Mouse (Mus musculus): ENCODE results near the gene Tbcb. TPM values are rescaled to one million over a fixed set of nuclear protein-coding genes. Genes with fewer than 3 reads are reported as not detected.
"Not testable (repeated sequence)": the region's sequence is repeated elsewhere in the genome, so short reads cannot be mapped to it uniquely, and the experiment has no call there.

Gene Tbcb
- polyA plus RNA-seq, 1 experiment: 62.8 TPM

DNA sequence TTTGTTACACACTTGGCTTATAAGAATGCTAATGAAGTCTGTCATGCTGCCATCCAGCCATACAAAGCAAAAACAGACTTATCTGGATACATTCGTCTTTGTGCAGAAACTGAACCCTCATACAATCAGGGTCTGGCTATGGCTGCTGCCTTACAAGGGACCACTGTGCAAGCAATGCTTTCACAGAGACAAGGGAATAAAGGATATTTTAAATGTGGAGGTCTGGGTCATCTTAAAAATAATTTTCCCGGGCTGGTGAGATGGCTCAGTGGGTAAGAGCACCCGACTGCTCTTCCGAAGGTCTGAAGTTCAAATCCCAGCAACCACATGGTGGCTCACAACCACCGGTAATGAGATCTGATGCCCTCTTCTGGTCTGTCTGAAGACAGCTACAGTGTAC is 25.7 kb downstream of the Tbcb start:
- not testable (repeated sequence) for H3K27ac ChIP-seq (replicated peaks; ENCODE audit: low read depth, low read length); H3K4me3 ChIP-seq (ENCODE audit: insufficient read depth, low read depth, low read length); H3K4me1 ChIP-seq (ENCODE audit: control insufficient read depth, insufficient read depth, insufficient read length, low read length)

DNA sequence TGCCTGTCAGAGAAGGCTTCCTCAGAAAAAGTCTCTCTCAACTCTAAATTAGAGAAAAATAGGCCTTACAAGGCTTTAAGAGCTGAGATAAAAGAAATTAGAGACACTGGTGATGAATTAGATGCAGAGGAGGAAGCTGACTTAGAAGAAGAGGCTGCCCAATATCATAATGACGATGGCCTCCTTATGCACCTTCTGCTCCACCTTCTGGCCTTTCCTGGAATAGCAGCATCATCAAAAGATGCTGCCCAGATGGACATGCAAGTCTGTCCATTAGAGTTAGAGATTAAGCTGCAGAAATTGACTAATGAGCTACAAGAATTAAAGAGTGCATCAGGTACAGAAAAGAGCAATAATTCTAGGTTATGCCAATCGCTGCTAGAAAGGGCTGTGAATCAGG is 26.7 kb downstream of the Tbcb start:
- no peak overlapping the region for H3K27ac ChIP-seq (replicated peaks; ENCODE audit: low read depth, low read length)
- H3K4me3 ChIP-seq (ENCODE audit: insufficient read depth, low read depth, low read length): no peak overlapping the region
- no peaks in the 10 kb centered on the region for H3K4me1 ChIP-seq (ENCODE audit: control insufficient read depth, insufficient read depth, insufficient read length, low read length)

DNA sequence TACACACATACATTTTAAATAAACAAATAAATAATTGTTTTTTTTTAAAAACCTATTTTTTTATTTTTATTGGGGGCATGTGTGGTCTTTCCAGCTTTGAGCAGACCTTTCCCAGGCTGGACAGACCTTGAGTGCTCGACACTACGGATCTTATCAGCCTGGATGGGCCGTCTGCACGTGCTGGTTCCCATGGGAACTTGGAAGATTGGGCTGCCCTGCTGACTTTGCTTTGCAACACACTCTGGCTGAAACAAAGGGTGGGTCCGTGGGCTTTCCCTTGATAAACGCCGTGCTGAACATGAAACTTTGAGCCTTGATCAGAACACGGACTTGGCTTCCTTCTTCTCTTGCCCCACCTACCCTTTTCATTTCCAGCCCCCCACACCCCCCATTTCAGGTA is 27.7 kb downstream of the Tbcb start:
- no peak overlapping the region for H3K4me3 ChIP-seq (ENCODE audit: insufficient read depth, low read depth, low read length)
- no peak overlapping the region for H3K27ac ChIP-seq (replicated peaks; ENCODE audit: low read depth, low read length)
- no peaks in the 10 kb centered on the region for H3K4me1 ChIP-seq (ENCODE audit: control insufficient read depth, insufficient read depth, insufficient read length, low read length)

DNA sequence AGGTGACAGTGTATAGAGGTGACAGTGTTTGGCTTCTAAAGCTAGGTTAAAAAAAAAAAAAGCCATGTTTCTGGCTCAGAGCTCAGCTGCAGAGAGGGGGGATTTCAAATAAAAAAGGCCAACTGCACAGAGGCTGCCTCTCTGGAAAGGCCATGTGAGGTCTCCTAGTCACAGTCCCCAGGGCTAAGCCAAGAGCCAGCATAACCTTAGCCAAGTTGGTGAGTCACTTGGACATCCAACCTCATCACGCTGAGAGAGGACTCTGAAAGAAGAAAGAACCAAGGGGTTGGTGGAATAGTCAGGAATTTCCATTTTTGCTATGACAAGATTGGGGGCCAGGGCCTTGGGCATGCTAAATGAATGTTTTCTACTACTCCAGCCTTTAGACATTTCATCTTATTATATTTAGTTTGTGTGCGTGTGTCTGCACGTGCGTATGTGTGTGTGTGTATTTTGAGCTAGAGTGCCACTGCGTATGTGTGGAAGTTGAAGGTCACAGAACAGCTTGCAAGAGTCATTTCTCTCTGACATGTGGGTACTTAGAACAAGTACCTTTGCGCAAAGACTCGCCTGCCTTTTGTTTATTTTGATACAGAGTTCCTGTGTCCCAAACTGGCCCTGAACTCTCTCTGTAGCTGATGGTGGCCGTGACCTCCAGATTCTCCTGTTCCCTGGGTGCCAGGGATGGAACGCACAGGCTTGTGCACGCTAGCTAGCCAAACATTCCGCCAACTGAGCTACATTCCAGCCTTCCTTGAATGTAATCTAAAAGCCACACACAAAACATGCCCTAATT is 29.0 kb downstream of the Tbcb start:
- Histone ChIP-seq H3K4me3 (ENCODE audit: insufficient read depth, low read depth, low read length) (no peak overlapping the region), H3K4me1 (ENCODE audit: control insufficient read depth, insufficient read depth, insufficient read length, low read length) (0 out of 2 replicates have a peak, but pooled peaks cover 1% of the 10 kb centered on the region), H3K27ac (replicated peaks; ENCODE audit: low read depth, low read length) (peak overlapping the region; percentile 87)

DNA sequence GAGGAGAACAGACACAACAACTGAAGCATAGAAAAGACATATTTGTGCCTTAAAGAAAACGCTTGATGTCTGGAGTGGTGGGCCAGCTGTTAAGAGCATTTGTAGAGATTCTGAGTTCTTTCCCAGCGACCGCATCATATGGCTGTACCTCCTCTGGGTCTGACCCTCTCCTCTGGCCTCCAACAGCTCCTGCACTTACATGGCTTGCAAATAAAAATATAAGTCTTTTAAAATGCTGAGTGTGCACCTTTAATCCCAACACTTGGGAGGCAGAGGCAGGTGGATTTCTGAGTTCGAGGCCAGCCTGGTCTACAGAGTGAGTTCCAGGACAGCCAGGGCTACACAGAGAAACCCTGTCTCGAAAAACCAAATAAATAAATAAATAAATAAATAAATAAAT is 31.4 kb downstream of the Tbcb start:
- not testable (repeated sequence) for H3K4me3 ChIP-seq (ENCODE audit: insufficient read depth, low read depth, low read length); H3K27ac ChIP-seq (replicated peaks; ENCODE audit: low read depth, low read length); H3K4me1 ChIP-seq (ENCODE audit: control insufficient read depth, insufficient read depth, insufficient read length, low read length)

DNA sequence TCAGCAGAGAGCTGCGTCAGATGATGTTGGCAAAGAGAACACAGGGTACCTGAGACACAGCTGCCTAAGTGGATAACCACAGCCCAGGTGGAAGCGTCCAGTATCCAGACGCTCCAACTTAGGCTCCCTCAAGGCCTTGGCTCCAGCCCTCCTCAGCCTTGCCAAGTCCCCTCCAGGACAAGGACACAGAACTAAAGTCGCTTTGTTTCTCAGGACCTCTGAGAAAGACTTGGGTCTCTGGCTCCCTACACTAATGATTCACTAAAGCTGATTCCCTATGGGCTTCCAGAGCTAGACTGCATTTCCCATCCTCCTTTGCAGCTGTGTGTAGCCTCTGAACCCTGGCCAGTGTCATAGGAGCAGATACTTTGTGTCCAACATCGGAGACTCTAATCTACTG is 31.9 kb downstream of the Tbcb start:
- 0 out of 2 replicates have a peak, but pooled peaks cover 6% of the 10 kb centered on the region for H3K4me1 ChIP-seq (ENCODE audit: control insufficient read depth, insufficient read depth, insufficient read length, low read length)
- no peak overlapping the region for H3K27ac ChIP-seq (replicated peaks; ENCODE audit: low read depth, low read length)
- no peak overlapping the region for H3K4me3 ChIP-seq (ENCODE audit: insufficient read depth, low read depth, low read length)

DNA sequence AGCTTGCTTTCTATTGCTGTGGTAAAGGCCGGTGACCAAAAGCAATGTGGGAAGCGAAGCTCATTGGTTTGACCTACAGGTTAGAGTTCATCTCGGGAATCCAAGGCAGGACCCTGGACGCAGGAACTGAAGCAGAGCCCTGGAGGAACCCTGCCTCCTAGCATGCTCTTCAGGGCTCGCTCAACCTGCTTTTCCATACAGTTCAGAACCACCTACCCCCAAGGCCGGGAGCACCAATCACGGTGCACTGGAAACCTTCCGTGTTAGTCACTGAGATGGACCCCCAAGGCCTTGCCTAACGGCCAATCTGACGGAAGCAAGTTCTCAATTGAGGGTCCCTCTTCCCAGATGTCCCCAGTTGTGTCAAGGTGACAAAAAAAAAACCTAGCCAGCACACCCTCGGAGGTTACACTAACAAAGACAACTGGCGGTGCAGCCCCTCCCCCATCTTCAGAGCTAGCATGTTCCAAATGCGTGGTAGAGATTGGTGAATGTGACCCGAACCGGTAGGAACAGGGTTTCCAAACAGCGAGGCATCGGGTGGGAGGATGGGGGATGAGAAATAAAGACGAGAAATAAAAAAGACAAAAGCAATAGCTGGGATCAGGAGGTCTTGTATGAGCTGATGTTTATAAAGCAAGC is 32.5 kb downstream of the Tbcb start:
- Histone ChIP-seq H3K4me3 (ENCODE audit: insufficient read depth, low read depth, low read length) (no peak overlapping the region), H3K4me1 (ENCODE audit: control insufficient read depth, insufficient read depth, insufficient read length, low read length) (0 out of 2 replicates have a peak, but pooled peaks cover 6% of the 10 kb centered on the region), H3K27ac (replicated peaks; ENCODE audit: low read depth, low read length) (no peak overlapping the region)

DNA sequence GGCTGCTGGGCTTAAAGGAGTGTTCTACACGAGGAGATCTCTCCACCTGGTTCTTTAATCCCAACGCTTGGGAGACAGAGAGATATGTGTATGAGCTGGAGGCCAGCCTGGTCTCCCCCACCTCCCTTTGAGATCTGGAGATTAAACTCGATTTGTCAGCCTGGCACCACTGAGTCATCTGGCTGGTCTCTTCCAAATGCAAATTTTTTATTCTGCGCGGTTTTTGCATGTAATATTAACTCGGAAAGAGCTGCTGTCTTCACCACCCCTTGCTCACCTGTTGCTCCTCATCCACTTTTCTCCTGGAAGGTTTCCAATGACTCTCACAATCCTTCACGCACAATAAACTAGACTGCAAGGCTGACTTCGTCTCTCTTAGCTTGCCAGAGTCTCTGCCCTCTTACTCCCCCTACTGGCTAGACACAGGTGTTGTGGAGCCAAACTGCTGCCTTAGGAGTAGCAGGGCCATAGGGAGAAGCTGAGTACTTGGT is 33.5 kb downstream of the Tbcb start, which contains the start of gene Capns1:
Gene Capns1 (minus strand): TSS at position 331 of the 491 bp plus-strand sequence.
- H3K4me3 ChIP-seq (ENCODE audit: insufficient read depth, low read depth, low read length): no peak within 1 kb of the TSS
- H3K27ac ChIP-seq (replicated peaks; ENCODE audit: low read depth, low read length): 0 out of 2 replicates have a peak within 1 kb of the TSS, but pooled peaks have one; percentile 14
- H3K4me1 ChIP-seq (ENCODE audit: control insufficient read depth, insufficient read depth, insufficient read length, low read length): 0 out of 2 replicates have a peak, but pooled peaks cover 6% of the 10 kb centered on the region

DNA sequence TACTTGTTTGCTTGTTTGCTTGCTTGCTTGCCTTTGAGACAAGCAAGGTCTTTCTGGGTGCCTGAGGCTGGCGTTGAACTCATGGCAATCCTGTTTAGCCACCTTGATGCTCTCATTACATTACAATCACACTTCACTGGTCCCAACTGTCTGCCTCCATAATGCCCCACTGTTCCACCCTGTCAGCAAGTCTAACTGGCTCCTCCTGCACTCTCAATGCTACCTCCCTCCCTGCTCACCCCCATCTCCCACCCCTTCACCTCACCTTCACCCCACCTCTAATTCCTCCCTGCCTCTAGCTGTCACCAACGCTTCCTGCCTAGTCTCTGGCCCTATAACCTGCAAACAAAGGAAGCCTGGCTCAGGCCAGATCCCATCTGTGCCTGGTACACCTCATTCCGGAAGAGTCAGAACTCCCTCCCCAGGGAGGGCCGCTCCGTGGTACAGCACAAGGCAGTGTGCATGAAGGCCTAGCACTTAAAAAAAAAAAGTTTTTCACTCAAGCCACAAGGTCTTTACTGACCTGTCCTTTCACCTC is 34.4 kb downstream of the Tbcb start:
- H3K27ac ChIP-seq (replicated peaks; ENCODE audit: low read depth, low read length): 0 out of 2 replicates have a peak overlapping the region, but pooled peaks have one; percentile 14
- H3K4me1 ChIP-seq (ENCODE audit: control insufficient read depth, insufficient read depth, insufficient read length, low read length): 0 out of 2 replicates have a peak, but pooled peaks cover 7% of the 10 kb centered on the region
- H3K4me3 ChIP-seq (ENCODE audit: insufficient read depth, low read depth, low read length): no peak overlapping the region

DNA sequence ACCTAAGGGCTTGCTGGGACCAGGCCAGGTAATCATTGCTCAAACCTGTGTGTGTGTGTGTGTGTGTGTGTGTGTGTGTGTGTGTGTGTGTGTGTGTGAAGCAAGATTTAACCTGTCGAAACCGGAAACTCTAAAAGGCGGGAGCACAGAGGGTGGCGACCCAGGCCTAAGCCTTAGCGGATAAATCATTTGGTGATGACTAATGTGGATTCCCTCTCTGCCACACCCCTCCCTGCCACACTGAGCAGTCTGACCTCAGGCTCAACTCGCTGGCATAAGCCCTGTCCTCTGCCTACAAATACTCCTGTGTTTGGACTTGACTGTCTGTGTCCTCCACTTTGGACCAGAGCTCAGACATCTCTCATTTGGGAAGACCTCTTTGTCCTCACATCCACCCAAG is 35.9 kb downstream of the Tbcb start:
- H3K4me1 ChIP-seq (ENCODE audit: control insufficient read depth, insufficient read depth, insufficient read length, low read length): 0 out of 2 replicates have a peak, but pooled peaks cover 7% of the 10 kb centered on the region
- no peak overlapping the region; the same call in 1 of the 2 replicates for H3K27ac ChIP-seq (replicated peaks; ENCODE audit: low read depth, low read length)

DNA sequence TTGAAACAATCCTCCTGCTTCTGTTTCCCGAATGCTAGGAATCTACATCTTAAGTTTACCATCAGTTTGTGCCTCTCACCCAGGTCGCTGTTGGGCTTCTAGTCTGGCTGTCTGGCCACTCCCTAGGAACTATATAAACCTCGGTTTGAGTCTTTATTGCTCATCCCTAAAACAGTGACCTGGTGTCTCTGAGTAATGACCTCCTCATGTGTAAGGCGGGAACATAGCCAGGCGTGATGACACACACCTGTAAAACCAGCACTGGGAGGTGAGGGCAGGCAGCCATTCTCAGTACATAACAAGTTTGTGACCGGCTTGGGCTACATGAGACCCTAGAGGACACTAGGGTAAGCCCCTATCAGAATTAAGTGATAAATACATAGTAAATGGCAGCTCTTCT is 36.6 kb downstream of the Tbcb start:
- Histone ChIP-seq H3K27ac (replicated peaks; ENCODE audit: low read depth, low read length) (no peak overlapping the region), H3K4me1 (ENCODE audit: control insufficient read depth, insufficient read depth, insufficient read length, low read length) (0 out of 2 replicates have a peak, but pooled peaks cover 7% of the 10 kb centered on the region), H3K4me3 (ENCODE audit: insufficient read depth, low read depth, low read length) (0 out of 2 replicates have a peak overlapping the region, but pooled peaks have one; percentile 8)

More for the DNA sequence above, 35.9 kb downstream of the Tbcb start:
- H3K4me3 ChIP-seq (ENCODE audit: insufficient read depth, low read depth, low read length): no peak overlapping the region

DNA sequence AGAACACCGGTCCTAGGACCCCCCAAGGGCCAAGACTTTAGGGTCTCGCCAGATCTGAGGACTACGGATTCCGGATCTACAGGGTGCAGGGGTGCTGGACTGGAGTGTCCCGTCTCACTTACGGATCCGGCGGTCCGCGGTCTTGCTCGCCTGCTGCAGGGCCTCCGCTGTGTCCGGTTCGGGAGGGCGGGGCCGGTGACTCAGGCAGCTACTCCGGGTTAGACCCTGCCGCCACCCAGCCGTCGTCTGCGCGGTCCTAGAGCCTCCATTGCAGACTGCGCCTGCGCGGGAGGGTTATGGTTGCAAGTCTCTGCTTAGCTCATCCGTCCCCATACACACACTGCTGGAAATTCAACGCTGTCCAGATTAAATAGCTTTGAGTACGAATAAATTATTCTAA is 37.2 kb downstream of the Tbcb start:
- 0 out of 2 replicates have a peak, but pooled peaks cover 7% of the 10 kb centered on the region for H3K4me1 ChIP-seq (ENCODE audit: control insufficient read depth, insufficient read depth, insufficient read length, low read length)
- H3K27ac ChIP-seq (replicated peaks; ENCODE audit: low read depth, low read length): peak overlapping the region; percentile 98
- H3K4me3 ChIP-seq (ENCODE audit: insufficient read depth, low read depth, low read length): peak overlapping the region; percentile 94

DNA sequence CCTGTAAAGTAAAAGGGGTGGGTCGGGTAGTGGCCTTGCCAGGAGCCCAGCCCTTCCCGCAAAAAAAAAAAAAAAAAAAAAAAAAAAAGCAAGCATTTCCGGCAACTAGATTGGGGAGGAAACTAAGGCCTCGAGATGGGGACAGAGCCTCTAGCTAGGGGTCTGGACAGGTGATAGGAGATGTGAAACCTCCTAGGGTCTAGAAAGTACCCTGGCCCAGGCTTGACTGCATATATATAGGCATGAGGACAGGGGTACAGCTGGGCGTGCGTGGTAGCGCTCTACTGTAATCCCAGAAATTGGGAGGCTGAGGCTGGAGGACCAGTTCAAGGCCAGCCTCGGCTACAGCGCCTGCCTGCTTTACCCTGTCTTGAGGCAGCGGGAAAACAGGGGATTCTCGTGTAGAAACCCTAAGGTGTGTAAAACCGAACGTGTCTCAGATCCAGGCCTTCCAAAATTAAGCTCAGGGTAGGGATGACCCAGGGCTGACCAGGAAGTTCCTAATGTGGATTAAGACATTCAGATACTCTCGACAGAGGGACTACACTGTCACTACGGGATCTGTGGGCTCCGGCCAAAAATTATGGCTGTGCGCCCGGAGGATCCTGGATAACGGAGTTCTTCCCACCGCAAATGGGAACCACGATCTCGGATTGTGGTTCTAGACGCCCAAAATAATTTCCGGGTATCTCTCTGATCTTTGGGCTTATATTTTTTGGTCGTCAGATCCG is 37.8 kb downstream of the Tbcb start:
- H3K27ac ChIP-seq (replicated peaks; ENCODE audit: low read depth, low read length): peak overlapping the region; percentile 98
- H3K4me3 ChIP-seq (ENCODE audit: insufficient read depth, low read depth, low read length): peak overlapping the region; percentile 94
- 0 out of 2 replicates have a peak, but pooled peaks cover 7% of the 10 kb centered on the region for H3K4me1 ChIP-seq (ENCODE audit: control insufficient read depth, insufficient read depth, insufficient read length, low read length)

DNA sequence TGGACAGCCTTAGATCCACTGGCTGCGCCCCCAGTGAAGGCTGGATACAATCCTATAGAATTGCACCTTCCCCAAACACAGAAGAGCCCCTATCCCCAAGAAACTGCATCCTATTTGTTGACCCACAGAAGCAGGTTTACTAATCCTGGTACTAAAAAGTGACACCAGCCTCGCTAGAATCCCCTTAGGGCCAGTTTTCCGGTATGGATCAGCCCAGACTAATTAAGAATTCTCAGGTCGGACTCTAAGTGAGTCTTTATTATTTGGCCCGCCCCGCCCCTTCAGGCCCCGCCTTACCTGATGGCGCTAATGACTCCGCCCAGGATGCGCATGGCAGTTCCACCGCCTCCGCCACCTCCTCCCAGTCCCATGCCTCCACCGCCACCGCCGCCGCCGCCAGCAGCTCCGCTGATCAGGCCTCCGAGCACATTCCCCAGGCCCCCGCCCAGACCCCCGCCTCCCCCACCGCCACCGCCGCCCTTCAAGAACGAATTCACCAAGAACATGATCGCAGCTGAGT is 38.4 kb downstream of the Tbcb start:
- H3K4me1 ChIP-seq (ENCODE audit: control insufficient read depth, insufficient read depth, insufficient read length, low read length): 0 out of 2 replicates have a peak, but pooled peaks cover 7% of the 10 kb centered on the region
- H3K27ac ChIP-seq (replicated peaks; ENCODE audit: low read depth, low read length): no peak overlapping the region
- H3K4me3 ChIP-seq (ENCODE audit: insufficient read depth, low read depth, low read length): peak overlapping the region; percentile 94

All from brown adipose tissue, adult 24 weeks (tissue).